ENCODE assay signal across 15 mouse cellular contexts in the genomic region with DNA sequence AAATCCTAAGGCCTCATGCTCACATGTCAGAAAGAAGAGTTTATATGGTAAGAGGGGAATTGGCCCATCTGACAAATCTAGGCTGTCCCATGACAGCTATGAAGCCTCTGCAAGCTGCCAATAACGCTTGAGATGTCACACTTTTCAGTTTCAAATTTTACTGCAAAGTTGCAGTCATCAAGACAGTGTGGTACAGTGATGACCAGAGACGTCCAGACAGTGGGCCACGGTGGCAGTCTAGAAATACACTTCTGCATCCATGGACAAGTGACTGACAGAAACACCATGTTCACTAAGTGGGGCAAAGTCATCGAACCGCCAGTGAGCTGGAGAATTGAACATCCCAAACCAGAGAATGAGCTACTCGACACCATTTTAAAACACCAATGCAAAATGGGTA.
"Had no signal": no experiment of that assay in that cellular context is flagged by ENCODE, and none has a peak within 500 bp of the region (broad histone marks: within the 10 kb centered on the region; RNA-seq: fewer than 3 reads in every experiment).

No protein-coding gene starts in this region.

- H3K9me3 ChIP-seq: neural tube, embryonic 13.5 days; neural tube, embryonic 15.5 days; stomach, embryonic 15.5 days had no signal

- H3K36me3 ChIP-seq: neural tube, embryonic 13.5 days; neural tube, embryonic 15.5 days; stomach, embryonic 15.5 days had no signal

- H3K27ac ChIP-seq: neural tube, embryonic 13.5 days; neural tube, embryonic 15.5 days; stomach, embryonic 15.5 days; stomach, postnatal 0 days had no signal

- H3K27me3 ChIP-seq: neural tube, embryonic 13.5 days; neural tube, embryonic 15.5 days; stomach, embryonic 15.5 days had no signal

- H3K4me1 ChIP-seq: neural tube, embryonic 13.5 days; neural tube, embryonic 15.5 days; stomach, embryonic 15.5 days had no signal

- DNase-seq: right cerebral cortex, adult 18-20 months; right cerebral cortex, postnatal 14 days; right cerebral cortex, postnatal 25 days; right cerebral cortex, postnatal 4 days; spleen, adult 18-20 months; thymus, adult 18-20 months; thymus, adult 2 months; thymus, postnatal 14 days; thymus, postnatal 25 days; thymus, postnatal 36 days; thymus, postnatal 4 days had no signal

- H3K4me3 ChIP-seq: neural tube, embryonic 13.5 days; neural tube, embryonic 15.5 days; stomach, embryonic 15.5 days had no signal
